Mouse (Mus musculus) liver, embryonic 14.5 days (tissue): Measurements from ENCODE around the gene 5530400C23Rik. TPM values are rescaled to one million over a fixed set of nuclear protein-coding genes. Genes with fewer than 3 reads are reported as not detected.
A peak's percentile ranks its signal among the peaks of the same experiment; 100 is the strongest.
"Not testable (repeated sequence)": the region's sequence is repeated elsewhere in the genome, so short reads cannot be mapped to it uniquely, and the experiment has no call there.

Experiments used
- ATAC-seq: fragments of 200-750 bp; cut with Nextera tagmentation; 2 replicates; pipeline ENCODE4 v1.8.0; 2017; ENCODE audit warnings: moderate number of reproducible peaks, mild to moderate bottlenecking, moderate library complexity; ENCODE audit not compliant: insufficient read depth
- DNase-seq, 3 experiments: peaks; one replicate each; pipeline ENCODE4 v3.0.0-alpha.2; 2012 to 2013; ENCODE audit warnings: low read depth in 3 of 3, low spot score in 3 of 3
- H3K27ac ChIP-seq: fragments of 300-500 bp; sonication (generic); 2 replicates; pipeline ENCODE4 v1.5.1; 2014; ENCODE audit warnings: moderate library complexity, mild to moderate bottlenecking, control low read depth, inconsistent platforms
- H3K27me3 ChIP-seq: fragments of 300-500 bp; sonication (generic); 2 replicates; pipeline ENCODE4 v1.6.1; 2014; ENCODE audit warnings: mild to moderate bottlenecking, low read length, moderate library complexity; ENCODE audit not compliant: control insufficient read depth, insufficient read depth
- H3K36me3 ChIP-seq: fragments of 300-500 bp; sonication (generic); replicated peaks from 2 replicates; pipeline ENCODE4 v1.6.1; 2014; ENCODE audit warnings: low read depth; ENCODE audit not compliant: control insufficient read depth, insufficient read depth
- H3K4me1 ChIP-seq, 2 experiments: fragments of 200-500 bp in 1 of 2; fragments of 300-500 bp in 1 of 2; sonication (generic) in 1 of 2; replicated peaks; 2 replicates each; pipeline ENCODE4 v1.6.1; 2012 to 2014; ENCODE audit warnings: antibody characterized with exemption in 1 of 2, inconsistent platforms in 1 of 2, low read length in 1 of 2; ENCODE audit not compliant: control insufficient read depth in 2 of 2, insufficient read depth in 2 of 2
- H3K4me2 ChIP-seq: fragments of 300-500 bp; sonication (generic); 2 replicates; pipeline ENCODE4 v1.6.1; 2014; ENCODE audit warnings: low read depth, mild to moderate bottlenecking, control low read depth, moderate library complexity
- H3K4me3 ChIP-seq, 2 experiments: fragments of 200-500 bp in 1 of 2; fragments of 300-500 bp in 1 of 2; sonication (generic) in 1 of 2; 2 replicates each; pipeline ENCODE4 v1.5.1; 2012 to 2014; ENCODE audit warnings: low read depth in 2 of 2, low read length in 2 of 2, mild to moderate bottlenecking in 2 of 2, control low read depth in 1 of 2, inconsistent platforms in 1 of 2, moderate library complexity in 1 of 2; ENCODE audit not compliant: insufficient read depth in 1 of 2
- H3K9ac ChIP-seq: fragments of 300-500 bp; sonication (generic); replicated peaks from 2 replicates; pipeline ENCODE4 v1.6.1; 2014; ENCODE audit warnings: mild to moderate bottlenecking, control low read depth, moderate library complexity
- H3K9me3 ChIP-seq: fragments of 300-500 bp; sonication (generic); 2 replicates; pipeline ENCODE4 v1.6.1; 2016; ENCODE audit warnings: low read length, mixed read lengths; ENCODE audit not compliant: control insufficient read depth
- CTCF ChIP-seq: IDR thresholded peaks from 2 replicates; pipeline ENCODE4 v1.5.1; 2016; ENCODE audit warnings: antibody characterized with exemption, low read depth, control low read depth
- EP300 ChIP-seq: IDR thresholded peaks from 2 replicates; pipeline ENCODE4 v1.6.1; 2016; ENCODE audit warnings: antibody characterized with exemption, low read depth
- WGBS: fragments of 180-500 bp; shearing (Covaris S2); extraction: QIAGEN DNeasy Blood & Tissue Kit; methylation state at CpG from one replicate; pipeline ENCODE4 v1.1.7; 2014; ENCODE audit not compliant: insufficient replicate concordance; 5-methylcytosine and 5-hydroxymethylcytosine counted together
- polyA plus RNA-seq, 2 experiments: library from polyadenylated mRNA; depleted of rRNA in 1 of 2; stranded (reverse) in 1 of 2; unstranded in 1 of 2; fragments of >200 nt; fragmentation: Nextera tagmentation in 1 of 2; extraction: Ambion mirVana in 1 of 2; gene quantifications; 2 replicates each; pipeline versions ENCODE4 v1.2.1 to v1.2.3; 2012 to 2014

The 5530400C23Rik gene
- polyA plus RNA-seq (2012; rRNA removed), result not detected in 2 replicates
- not detected in 2 replicates for polyA plus RNA-seq (2014; fragmentation: Nextera tagmentation; extraction: Ambion mirVana)

DNA sequence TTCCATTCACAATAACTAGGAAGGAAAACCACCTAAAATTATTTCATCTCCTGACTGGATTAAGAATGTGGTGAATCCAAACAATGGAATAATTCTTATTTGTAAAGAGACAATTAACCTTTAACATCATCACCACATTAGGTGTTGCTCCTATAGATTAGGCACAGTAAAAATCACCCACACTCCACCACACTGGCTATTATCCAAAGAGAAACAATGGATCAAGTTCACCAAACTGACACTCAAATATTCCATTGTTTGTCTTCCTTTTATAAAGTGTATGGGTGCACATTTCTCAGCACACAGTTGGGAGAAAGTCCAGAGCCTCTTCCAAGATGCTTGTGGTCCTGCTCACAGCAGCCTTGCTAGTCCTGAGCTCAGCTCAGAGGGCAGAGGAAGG lies at the start of gene 5530400C23Rik:
Gene 5530400C23Rik (plus strand): TSS at position 301 of the 400 bp plus-strand sequence.
- H3K9ac ChIP-seq, DNase-seq, H3K36me3 ChIP-seq, H3K9me3 ChIP-seq, ATAC-seq, H3K4me3 ChIP-seq, H3K27ac ChIP-seq, H3K27me3 ChIP-seq, H3K4me1 ChIP-seq, H3K4me2 ChIP-seq: not testable (repeated sequence)

DNA sequence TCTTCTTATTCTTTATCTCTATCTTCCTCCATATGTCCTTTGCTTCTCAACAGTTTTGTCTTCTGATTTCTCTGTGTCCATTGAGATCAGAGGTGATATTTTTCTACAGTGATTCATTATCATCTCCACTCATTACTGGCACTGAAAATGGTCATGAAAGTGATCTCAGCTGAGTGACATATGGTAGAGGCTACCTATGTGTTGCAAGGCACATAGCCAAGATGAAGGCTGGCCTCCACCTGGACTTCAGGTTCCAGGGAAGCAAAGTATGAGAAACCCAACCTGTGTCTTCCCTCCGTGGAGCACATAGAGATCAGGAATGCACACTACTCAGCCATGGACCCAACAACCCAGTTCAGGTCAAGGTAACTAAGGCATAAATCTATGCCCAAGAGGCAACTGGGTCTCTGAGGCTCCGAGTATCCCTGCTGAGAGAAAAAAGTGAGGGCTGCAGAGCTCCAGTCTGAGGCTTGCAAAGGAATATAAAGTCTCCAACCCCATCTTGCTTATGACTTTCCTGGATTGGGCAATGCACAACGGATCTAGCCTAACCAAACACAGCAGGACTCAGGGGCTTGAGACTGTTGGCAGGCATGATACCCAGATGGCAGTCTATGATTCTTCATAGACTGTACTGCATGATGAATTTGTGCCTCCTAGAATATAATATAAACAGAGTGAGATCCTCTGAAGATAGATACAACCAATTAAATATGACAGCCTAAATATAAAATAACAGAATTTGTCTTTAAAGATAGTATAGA lies 14.1 kb downstream of the 5530400C23Rik start:
- WGBS, result 42% methylated on average over 3 of the region's 3 CpGs
- Histone ChIP-seq H3K4me3 (no peak overlapping the region), H3K4me1 (no peaks in the 10 kb centered on the region), H3K27ac (no peak overlapping the region), H3K36me3 (no peaks in the 10 kb centered on the region), H3K9me3 (no peaks in the 10 kb centered on the region), H3K27me3 (no peaks in the 10 kb centered on the region), H3K9ac (no peak overlapping the region), H3K4me2 (no peak overlapping the region)
- ATAC-seq (no peak), DNase-seq (no peak)
- TF ChIP-seq CTCF (no peak), EP300 (no peak)

DNA sequence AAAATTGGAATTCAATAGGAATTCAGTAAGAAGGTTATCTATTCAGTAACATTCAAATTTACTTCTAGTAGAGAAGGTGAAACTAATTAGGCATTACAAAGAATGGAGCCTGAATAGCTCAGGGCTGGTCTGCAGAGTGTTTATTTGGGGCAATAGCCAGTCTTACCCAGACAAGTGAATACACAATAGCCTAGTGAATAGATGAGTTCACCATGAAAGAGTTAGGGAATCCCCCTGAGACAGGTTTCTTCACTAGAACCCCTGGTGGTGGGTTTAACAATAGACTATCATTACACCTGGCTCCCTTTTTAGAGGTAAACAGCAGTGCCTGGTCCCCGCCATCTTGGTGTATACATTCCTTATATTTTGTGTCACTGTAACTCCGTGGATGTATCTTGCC lies 21.9 kb downstream of the 5530400C23Rik start:
- H3K27ac ChIP-seq, H3K4me2 ChIP-seq, H3K9ac ChIP-seq, DNase-seq, H3K9me3 ChIP-seq, H3K27me3 ChIP-seq, ATAC-seq, H3K36me3 ChIP-seq, H3K4me1 ChIP-seq, H3K4me3 ChIP-seq: not testable (repeated sequence)
- WGBS, result 74% methylated on average over 2 of the region's 2 CpGs

DNA sequence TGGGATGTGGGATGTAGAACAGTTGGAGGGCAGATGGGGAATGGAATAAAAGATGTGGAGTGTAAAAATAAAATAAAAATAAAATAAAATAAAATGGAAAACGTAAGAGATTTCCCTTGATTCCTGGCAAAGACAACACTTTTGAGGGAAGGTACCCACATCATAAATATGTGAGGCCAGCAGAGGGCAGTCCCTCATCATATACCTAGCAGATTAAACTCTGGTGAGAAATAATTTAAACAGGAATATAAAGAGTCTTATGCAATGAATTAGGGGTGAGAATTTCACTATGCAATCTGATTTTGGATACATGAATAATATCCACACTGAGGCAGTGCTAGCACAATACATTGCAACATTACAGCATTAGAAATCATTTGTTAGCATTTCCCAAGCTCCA lies 46.5 kb downstream of the 5530400C23Rik start:
- Histone ChIP-seq H3K9me3 (no peaks in the 10 kb centered on the region), H3K27me3 (no peaks in the 10 kb centered on the region), H3K4me1 (no peaks in the 10 kb centered on the region), H3K36me3 (no peaks in the 10 kb centered on the region), H3K4me3 (no peak overlapping the region), H3K27ac (no peak overlapping the region), H3K9ac (no peak overlapping the region), H3K4me2 (no peak overlapping the region)
- ATAC-seq (no peak), DNase-seq (no peak)
- TF ChIP-seq EP300 (no peak), CTCF (no peak)
- 42% methylated on average over 1 of the region's 1 CpGs for WGBS

DNA sequence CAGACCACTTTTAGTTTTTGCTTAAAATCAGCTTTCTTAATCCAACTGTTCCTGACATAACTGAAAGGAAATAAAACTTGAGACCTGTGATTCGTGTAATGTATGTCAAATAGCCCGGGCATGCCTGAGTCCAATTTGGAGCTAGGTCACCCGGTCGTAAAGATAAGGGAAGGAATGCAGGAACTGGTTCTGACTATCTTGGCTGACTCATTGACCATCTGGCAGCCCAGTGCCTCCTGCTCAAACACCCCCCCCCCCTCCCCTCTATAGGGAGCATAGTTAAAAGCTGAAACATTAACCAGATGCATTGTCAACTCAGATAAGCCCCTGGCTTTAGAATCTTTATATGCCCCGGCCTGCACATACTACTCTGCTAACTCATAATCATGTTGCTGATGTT lies 49.7 kb downstream of the 5530400C23Rik start:
- WGBS, result 12% methylated on average over 5 of the region's 5 CpGs
- H3K27ac ChIP-seq, H3K9ac ChIP-seq, DNase-seq, H3K4me2 ChIP-seq, H3K27me3 ChIP-seq, H3K36me3 ChIP-seq, H3K4me1 ChIP-seq, H3K4me3 ChIP-seq, H3K9me3 ChIP-seq: not testable (repeated sequence)
- ATAC-seq, result peak; percentile 62; the same call in 1 of the 2 replicates

Other genes with a start within 250 kb of the 5530400C23Rik start
- not detected in 2 replicates for gene Tas2r140, start 236.4 kb upstream of the 5530400C23Rik start, polyA plus RNA-seq (2012; rRNA removed)
- gene Tas2r140, start 236.4 kb upstream of the 5530400C23Rik start, polyA plus RNA-seq (2014; fragmentation: Nextera tagmentation; extraction: Ambion mirVana), result not detected in 2 replicates
- gene Smim10l1, start 187.3 kb upstream of the 5530400C23Rik start, polyA plus RNA-seq (2012; rRNA removed), result 7.3 and 9.3 TPM in 2 replicates
- 19.2 and 20.3 TPM in 2 replicates for gene Smim10l1, start 187.3 kb upstream of the 5530400C23Rik start, polyA plus RNA-seq (2014; fragmentation: Nextera tagmentation; extraction: Ambion mirVana)